Mouse (Mus musculus) neural tube, embryonic 11.5 days (tissue): ENCODE measurements around the gene Gnb3. TPM values are rescaled to one million over a fixed set of nuclear protein-coding genes. Genes with fewer than 3 reads are reported as not detected.

Source experiments
- ATAC-seq: fragments of 200-750 bp; cut with Nextera tagmentation; 2 replicates; pipeline ENCODE4 v1.8.0; 2017; ENCODE audit warnings: moderate number of reproducible peaks, mild to moderate bottlenecking, moderate TSS enrichment, moderate library complexity; ENCODE audit not compliant: insufficient read depth, low FRiP score, low TSS enrichment
- DNase-seq: peaks from one replicate; pipeline ENCODE4 v3.0.0-alpha.2; 2015; ENCODE audit warnings: low spot score
- H3K27ac ChIP-seq: fragments of 300-500 bp; sonication (generic); 2 replicates; pipeline ENCODE4 v1.5.1; 2014; ENCODE audit warnings: low read depth, mild to moderate bottlenecking, low read length
- H3K27me3 ChIP-seq: fragments of 300-500 bp; sonication (generic); 2 replicates; pipeline ENCODE4 v1.6.1; 2014; ENCODE audit warnings: mild to moderate bottlenecking, low read length, mixed read lengths; ENCODE audit not compliant: control insufficient read depth, insufficient read depth
- H3K36me3 ChIP-seq: fragments of 300-500 bp; sonication (generic); 2 replicates; pipeline ENCODE4 v1.6.1; 2014; ENCODE audit warnings: mild to moderate bottlenecking, low read length, moderate library complexity, mixed read lengths; ENCODE audit not compliant: control insufficient read depth, insufficient read depth
- H3K4me1 ChIP-seq: fragments of 300-500 bp; sonication (generic); 2 replicates; pipeline ENCODE4 v1.6.1; 2014; ENCODE audit warnings: low read length, mixed read lengths; ENCODE audit not compliant: control insufficient read depth, insufficient read depth
- H3K4me2 ChIP-seq: fragments of 300-500 bp; sonication (generic); 2 replicates; pipeline ENCODE4 v1.6.1; 2014; ENCODE audit warnings: low read depth, mild to moderate bottlenecking, moderate library complexity
- H3K4me3 ChIP-seq: fragments of 300-500 bp; sonication (generic); 2 replicates; pipeline ENCODE4 v1.5.1; 2014; ENCODE audit warnings: low read depth, low read length
- H3K9ac ChIP-seq: fragments of 300-500 bp; sonication (generic); 2 replicates; pipeline ENCODE4 v1.6.1; 2014; ENCODE audit warnings: mild to moderate bottlenecking, low read length
- H3K9me3 ChIP-seq: fragments of 300-500 bp; sonication (generic); 2 replicates; pipeline ENCODE4 v1.6.1; 2016; ENCODE audit warnings: low read length; ENCODE audit not compliant: control insufficient read depth
- WGBS: fragments of 180-500 bp; shearing (Covaris S2); extraction: QIAGEN DNeasy Blood & Tissue Kit; methylation state at CpG from one replicate; pipeline ENCODE4 v1.1.7; 2014; 5-methylcytosine and 5-hydroxymethylcytosine counted together
- polyA plus RNA-seq: library from polyadenylated mRNA; unstranded; fragments of >200 nt; fragmentation: Nextera tagmentation; extraction: Ambion mirVana; gene quantifications from 2 replicates; pipeline ENCODE4 v1.2.1, GENCODE M21; 2014

Gene Gnb3
- polyA plus RNA-seq, 1 experiment from 2014 or later: 0.29 TPM

DNA sequence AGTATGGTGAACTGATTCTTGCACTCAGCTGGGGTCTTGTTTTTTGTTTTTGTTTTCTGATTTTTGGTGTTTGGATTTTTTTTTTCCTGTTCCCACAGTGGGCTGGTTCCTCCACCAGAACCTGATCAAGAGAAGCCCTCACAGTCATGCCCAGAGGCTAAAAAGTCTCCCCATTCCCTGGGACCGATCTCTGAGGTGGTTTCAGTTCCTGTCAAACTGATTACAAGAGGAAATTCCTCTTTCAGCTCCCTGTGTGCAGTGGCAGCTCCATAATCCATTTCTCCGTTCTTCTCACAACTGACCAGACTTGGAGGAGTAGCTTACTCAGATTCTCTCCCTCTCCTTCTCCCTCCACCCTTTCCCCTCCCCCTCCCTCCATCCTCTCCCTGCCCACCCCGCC, 34.3 kb upstream of the Gnb3 start:
- Histone ChIP-seq H3K36me3 (no peaks in the 10 kb centered on the region), H3K27me3 (no peaks in the 10 kb centered on the region), H3K9ac (no peak overlapping the region), H3K4me2 (no peak overlapping the region), H3K4me1 (no peaks in the 10 kb centered on the region), H3K27ac (no peak overlapping the region), H3K4me3 (no peak overlapping the region), H3K9me3 (no peaks in the 10 kb centered on the region)
- no peak for ATAC-seq
- WGBS: 44% methylated on average over 3 of the region's 3 CpGs
- DNase-seq: no peak

DNA sequence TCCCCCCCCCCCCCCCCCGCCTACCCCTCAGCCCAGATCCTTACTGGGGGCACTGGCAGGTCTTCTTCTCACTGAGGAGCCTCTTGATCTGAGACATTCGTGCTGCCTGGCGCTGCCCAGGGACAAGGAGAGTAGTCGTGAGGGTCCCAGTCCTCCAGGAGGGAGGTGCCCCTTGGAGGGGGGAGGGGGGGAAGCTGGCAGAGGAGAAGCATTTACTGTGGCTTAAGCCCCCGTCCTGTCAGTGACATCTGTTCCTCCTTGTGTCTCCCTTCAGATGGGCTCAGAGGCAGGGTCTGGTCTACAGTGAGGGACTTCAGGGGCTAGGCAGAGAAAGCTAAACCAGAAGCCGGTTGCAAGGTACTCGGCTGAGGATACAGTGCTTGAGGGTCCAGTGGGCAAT, 26.5 kb upstream of the Gnb3 start:
- ATAC-seq: no peak
- no peak for DNase-seq
- Histone ChIP-seq H3K4me3 (no peak overlapping the region), H3K4me2 (no peak overlapping the region), H3K27ac (no peak overlapping the region), H3K4me1 (peaks cover 14% of the 10 kb centered on the region), H3K9me3 (no peaks in the 10 kb centered on the region), H3K27me3 (no peaks in the 10 kb centered on the region), H3K36me3 (no peaks in the 10 kb centered on the region), H3K9ac (no peak overlapping the region)
- WGBS: 57% methylated on average over 6 of the region's 7 CpGs

DNA sequence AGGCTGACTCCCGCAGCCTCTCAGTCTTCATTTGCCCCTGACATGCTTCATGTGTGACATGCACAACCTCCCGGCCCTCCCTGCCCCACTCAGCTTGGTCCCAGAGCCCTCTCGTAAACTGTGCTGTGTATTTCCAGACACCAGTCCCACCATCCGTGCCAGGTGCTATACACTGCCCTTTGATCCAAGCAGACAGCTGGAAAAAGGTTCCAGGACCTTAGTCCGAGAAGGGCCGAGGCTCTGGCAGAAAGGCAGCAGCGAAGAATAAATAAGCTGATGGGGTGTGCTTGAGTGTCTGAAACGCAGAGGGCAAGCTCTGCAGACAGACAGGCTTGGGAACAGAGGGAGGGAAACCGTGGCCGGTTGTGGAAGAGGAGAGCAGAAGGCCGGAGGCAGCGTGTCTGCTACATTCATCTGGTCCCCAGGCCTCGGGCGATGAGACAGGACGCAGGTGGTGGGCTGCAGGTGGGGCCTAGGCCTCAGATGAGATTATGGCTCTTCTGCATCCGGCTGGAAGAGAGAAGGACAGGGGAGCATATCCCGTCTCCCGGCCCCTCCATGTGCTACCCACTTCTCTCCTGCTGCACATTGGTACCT, 25.8 kb upstream of the Gnb3 start:
- 56% methylated on average over 17 of the region's 18 CpGs for WGBS
- H3K9ac ChIP-seq: no peak overlapping the region
- H3K27me3 ChIP-seq: no peaks in the 10 kb centered on the region
- H3K4me2 ChIP-seq: no peak overlapping the region
- no peaks in the 10 kb centered on the region for H3K36me3 ChIP-seq
- no peak overlapping the region for H3K4me3 ChIP-seq
- no peak for DNase-seq
- H3K9me3 ChIP-seq: no peaks in the 10 kb centered on the region
- no peak overlapping the region for H3K27ac ChIP-seq
- H3K4me1 ChIP-seq: peaks cover 16% of the 10 kb centered on the region
- ATAC-seq: no peak

DNA sequence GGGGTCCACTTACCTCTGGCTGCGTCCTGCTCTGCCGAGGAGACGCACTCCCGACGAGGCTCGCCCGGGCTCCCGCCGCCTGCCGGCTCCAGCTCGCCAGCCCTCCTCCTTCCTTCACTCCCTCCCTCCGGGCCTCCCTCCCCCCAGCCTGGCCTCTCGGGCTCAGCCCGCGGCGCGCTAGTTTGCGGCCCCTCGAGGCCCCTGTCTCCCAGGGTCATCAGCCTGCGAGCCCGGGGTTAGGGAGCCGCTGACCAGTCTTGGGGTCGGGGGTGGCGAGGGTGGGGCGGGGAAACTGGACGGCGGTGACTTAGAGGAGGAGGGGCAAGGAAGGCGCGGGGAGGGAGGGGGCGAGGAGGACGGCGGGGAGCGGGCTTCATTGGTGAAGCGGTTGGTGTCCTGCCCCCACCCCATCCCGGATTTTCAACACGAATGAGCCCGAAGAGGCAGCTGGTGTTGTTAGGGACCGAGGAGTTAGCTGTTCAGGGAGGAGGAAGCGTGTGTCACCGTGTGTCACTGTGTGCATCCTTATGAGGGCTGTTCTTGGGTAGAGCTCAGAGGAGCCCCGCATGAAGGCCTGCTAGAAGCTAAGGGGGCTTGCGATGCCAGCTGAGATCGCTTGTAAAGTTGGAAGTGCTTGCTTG, 23.7 kb upstream of the Gnb3 start, which contains the start of gene Gpr162:
TSS of gene Gpr162 (minus strand) at position 326 of the 641 bp plus-strand sequence.
- Histone ChIP-seq H3K4me1 (peaks cover 20% of the 10 kb centered on the region), H3K9me3 (no peaks in the 10 kb centered on the region), H3K4me3 (peak within 1 kb of the TSS; percentile 48), H3K4me2 (peak within 1 kb of the TSS; percentile 74), H3K36me3 (no peaks in the 10 kb centered on the region), H3K27me3 (no peaks in the 10 kb centered on the region), H3K27ac (peak within 1 kb of the TSS; percentile 55), H3K9ac (peak within 1 kb of the TSS; percentile 70)
- WGBS: under 1% methylated on average over 29 of the region's 43 CpGs
- DNase-seq (peak; percentile 79), ATAC-seq (peak; percentile 58)

DNA sequence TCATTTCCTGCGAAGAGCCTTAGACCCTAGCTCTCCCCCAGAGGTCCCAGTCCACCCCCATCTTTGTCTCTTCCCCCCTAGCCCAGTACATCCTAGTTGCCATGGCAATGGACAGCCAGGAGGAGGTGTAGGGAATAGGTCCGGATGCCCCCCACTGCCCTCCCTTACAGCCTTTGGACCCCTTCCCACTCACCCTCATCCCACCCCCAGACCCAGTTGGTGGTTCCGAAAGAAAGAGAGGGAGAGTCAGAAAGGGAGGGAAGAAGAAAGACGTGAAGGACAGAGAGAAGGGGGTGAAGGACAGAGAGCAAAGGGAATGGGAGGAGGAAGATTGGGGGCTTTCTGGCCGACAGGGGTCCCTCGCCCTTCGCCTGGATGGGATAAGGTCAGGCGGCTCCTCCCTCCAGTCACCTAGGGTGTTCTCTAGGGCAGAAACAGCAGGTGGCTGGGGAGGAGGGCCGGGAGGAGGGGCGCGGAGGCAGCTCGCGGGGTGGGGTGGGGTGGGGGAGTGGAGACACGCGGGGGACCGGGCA, 23.1 kb upstream of the Gnb3 start:
- ATAC-seq: peak; percentile 20
- H3K9me3 ChIP-seq: no peaks in the 10 kb centered on the region
- peak overlapping the region; percentile 70 for H3K9ac ChIP-seq
- H3K27ac ChIP-seq: peak overlapping the region; percentile 55; the same call in 1 of the 2 replicates
- peak overlapping the region; percentile 74 for H3K4me2 ChIP-seq
- no peaks in the 10 kb centered on the region for H3K27me3 ChIP-seq
- peak; percentile 43 for DNase-seq
- peaks cover 20% of the 10 kb centered on the region for H3K4me1 ChIP-seq
- 0% methylated on average over 15 of the region's 16 CpGs for WGBS
- no peaks in the 10 kb centered on the region for H3K36me3 ChIP-seq
- peak overlapping the region; percentile 48 for H3K4me3 ChIP-seq

DNA sequence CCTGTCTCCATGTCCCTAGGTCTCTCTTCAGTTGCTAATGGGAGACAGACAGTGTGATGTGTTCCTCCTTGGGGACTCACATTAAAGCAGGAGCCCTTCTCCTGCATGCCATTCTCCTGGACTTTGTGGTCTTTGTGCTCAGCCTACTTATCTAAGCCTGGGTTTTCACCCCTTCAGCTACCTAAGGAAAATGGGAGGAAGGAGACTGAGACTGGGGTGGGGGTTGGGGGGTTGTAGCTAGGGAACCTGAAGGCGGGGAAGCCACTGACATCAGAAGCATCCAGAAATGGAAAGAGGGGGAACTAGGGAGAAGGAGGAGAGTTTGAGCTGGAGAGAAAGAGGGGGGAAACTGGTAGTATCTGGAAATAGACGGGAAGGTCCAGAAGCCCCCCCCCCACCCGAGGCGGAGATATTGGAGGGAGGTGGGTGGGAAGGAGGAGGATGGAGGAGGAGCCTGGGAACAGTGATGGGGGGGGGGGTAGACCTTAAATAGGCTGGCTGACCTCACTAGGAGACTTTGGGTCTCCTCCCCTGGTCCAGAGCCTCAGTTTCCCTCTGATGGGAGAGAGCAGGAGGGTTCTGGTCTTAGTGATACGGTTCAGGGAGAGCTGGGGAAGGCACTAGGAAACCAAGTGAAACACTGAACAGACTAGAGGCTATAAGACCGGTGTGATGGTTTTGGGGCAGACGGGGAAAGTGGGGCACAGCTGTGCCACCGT, 22.5 kb upstream of the Gnb3 start:
- Histone ChIP-seq H3K9me3 (no peaks in the 10 kb centered on the region), H3K27ac (peak overlapping the region; percentile 55; the same call in 1 of the 2 replicates), H3K4me1 (peaks cover 23% of the 10 kb centered on the region), H3K27me3 (no peaks in the 10 kb centered on the region), H3K36me3 (no peaks in the 10 kb centered on the region), H3K9ac (peak overlapping the region; percentile 70), H3K4me2 (peak overlapping the region; percentile 74), H3K4me3 (peak overlapping the region; percentile 48)
- 14% methylated on average over 8 of the region's 8 CpGs for WGBS
- DNase-seq (no peak), ATAC-seq (no peak)

DNA sequence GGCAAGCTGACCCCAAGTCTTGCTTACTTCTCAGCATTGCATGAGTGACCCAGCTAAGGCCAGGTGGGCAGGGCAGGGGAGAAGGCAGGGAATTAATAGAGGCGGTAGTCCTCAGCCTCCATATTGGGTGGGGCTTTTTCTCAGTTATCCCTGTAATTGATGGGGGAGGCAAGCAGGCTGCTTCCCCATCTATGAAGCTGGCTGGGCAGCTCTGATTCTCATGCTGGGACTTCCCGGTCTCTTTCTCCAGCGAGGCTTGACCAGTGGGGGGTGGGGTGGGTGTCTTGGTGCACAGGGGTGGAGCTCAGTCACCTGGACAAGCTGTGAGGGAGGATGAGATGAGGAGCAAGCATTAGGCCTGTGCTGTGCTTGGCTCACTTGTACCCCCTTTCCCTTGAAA, 21.7 kb upstream of the Gnb3 start:
- DNase-seq: no peak
- ATAC-seq: no peak
- Histone ChIP-seq H3K9me3 (no peaks in the 10 kb centered on the region), H3K4me2 (no peak overlapping the region; the same call in 1 of the 2 replicates), H3K4me3 (no peak overlapping the region), H3K27ac (no peak overlapping the region), H3K27me3 (no peaks in the 10 kb centered on the region), H3K36me3 (no peaks in the 10 kb centered on the region), H3K4me1 (peaks cover 23% of the 10 kb centered on the region), H3K9ac (no peak overlapping the region; the same call in 1 of the 2 replicates)
- 32% methylated on average over 3 of the region's 3 CpGs for WGBS

DNA sequence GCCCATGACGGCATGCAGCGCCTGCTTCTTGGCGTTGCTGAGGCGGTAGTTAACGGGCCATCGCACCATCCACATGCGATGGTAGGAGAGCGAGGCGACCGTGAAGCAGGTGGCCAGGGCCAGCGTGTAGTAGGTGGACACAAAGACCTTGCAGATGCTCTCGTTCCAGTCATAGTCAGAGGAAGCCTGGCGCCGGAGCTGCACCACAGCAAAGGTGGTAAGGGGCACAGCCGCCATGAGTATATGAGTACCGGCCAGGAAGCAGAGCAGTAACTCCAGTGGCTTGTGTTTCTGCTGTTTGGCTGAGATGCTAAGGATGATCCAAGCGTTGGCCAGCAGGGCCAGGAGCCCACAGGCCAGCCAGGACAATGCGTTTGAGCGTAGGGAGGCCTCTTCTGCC, 21.2 kb upstream of the Gnb3 start:
- Histone ChIP-seq H3K4me2 (no peak overlapping the region), H3K27me3 (no peaks in the 10 kb centered on the region)

More for the DNA sequence above, 21.2 kb upstream of the Gnb3 start:
- no peak overlapping the region for H3K27ac ChIP-seq
- ATAC-seq (no peak), DNase-seq (no peak)
- H3K4me3 ChIP-seq: no peak overlapping the region
- H3K36me3 ChIP-seq: no peaks in the 10 kb centered on the region
- peaks cover 25% of the 10 kb centered on the region for H3K4me1 ChIP-seq
- no peak overlapping the region for H3K9ac ChIP-seq
- H3K9me3 ChIP-seq: no peaks in the 10 kb centered on the region
- WGBS: 83% methylated on average over 19 of the region's 19 CpGs
